Mouse (Mus musculus) testis, adult 2 months (tissue): ENCODE data around the gene Abcc6.

Experiments used
- CTCF ChIP-seq: fragments of 200-500 bp; IDR thresholded peaks from 2 replicates; pipeline ENCODE4 v1.5.1; 2012; ENCODE audit warnings: low read depth, mild to moderate bottlenecking, inconsistent platforms, low read length, moderate library complexity; ENCODE audit not compliant: control insufficient read depth, insufficient read depth, insufficient replicate concordance
- POLR2A ChIP-seq: fragments of 200-500 bp; IDR thresholded peaks from 2 replicates; pipeline ENCODE4 v1.6.1; 2012; ENCODE audit warnings: low read depth, mild to moderate bottlenecking, inconsistent platforms, low read length, moderate library complexity; ENCODE audit not compliant: control insufficient read depth

- TF ChIP-seq POLR2A: no peak
- TF ChIP-seq CTCF: no peak
These were observed 4.9 kb upstream of the Abcc6 start for GRCm38 (mm10) chr7:46034991-46035390.
